Mouse (Mus musculus): ENCODE data around the gene Gm20917. TPM values are rescaled to one million over a fixed set of nuclear protein-coding genes. Genes with fewer than 3 reads are reported as not detected.

The Gm20917 gene
- not detected in 2 replicates for polyA plus RNA-seq (2021; fragmentation: Nextera tagmentation)
- long read RNA-seq, experiment 1 = 0 reads
- long read RNA-seq, experiment 2 = 0 reads

DNA sequence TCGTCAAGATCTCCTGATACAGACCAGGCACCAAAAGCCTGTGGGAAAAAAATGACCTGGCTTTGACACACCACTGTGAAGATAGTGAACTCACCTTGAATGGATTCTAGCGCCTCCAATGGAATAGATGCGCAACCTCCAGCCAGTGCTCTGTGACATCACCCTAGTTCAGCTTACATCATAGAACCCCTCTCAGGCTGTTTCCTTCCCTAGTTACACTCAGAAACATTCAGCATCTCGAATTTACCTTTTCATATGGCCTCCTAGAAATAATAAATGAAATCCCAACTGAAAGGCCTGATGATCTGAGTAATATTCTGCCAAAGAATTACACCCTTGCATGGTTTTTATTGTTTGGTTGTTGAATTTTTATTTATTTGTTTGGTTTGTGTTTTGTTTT, at the start of gene Gm20917:
Gm20917 (minus strand) TSS at position 101 of the 400 bp plus-strand sequence.

Other genes starting within 250 kb of the Gm20917 start
- gene Gm20916, start 168.4 kb upstream of the Gm20917 start, polyA plus RNA-seq (2021; fragmentation: Nextera tagmentation) = not detected in 2 replicates

Measured in layer of hippocampus, adult 6 months (tissue).